ENCODE assay signal across 7 mouse cellular contexts in the genomic region with DNA sequence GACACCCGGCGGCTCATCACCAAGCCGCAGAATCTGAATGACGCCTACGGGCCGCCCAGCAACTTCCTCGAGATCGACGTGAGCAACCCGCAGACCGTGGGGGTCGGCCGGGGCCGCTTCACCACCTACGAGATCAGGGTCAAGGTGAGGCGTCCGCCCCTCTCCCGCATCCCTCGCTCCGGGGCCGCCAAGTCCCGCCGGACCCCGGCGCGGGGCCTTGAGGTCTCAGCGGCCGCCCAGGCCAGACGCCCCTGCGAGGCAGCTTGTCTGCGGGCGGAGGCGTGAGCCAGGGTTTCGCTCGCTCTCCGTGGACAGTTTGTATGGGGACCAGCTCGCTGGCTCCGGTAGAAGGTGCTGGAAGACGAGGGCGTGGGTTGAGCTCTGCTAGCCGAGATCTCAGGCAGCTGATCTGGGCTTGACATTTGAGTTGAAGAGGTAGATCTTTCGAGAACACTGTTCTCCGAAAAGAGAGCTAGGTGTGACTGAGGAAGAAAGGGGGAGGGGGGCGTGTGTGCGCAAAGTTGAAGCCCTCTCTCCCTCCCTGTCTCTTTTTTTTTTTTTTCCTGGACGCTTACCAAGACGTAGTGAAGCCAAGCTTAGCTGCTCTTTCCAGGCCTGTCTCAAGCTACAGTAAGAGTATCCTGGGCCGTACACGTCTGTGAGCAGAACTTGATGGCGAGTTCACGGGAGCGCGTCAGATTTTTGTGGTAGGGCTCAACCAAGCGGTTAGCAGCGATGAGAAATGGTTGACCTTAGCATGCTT. TPM values are rescaled to one million over a fixed set of nuclear protein-coding genes. Genes with fewer than 3 reads are reported as not detected.
DNase-seq lines count a peak whose midpoint lies in the region; ATAC-seq and TF ChIP-seq lines count a peak whose summit lies in the region.

No protein-coding gene starts in this region.

- in situ Hi-C loops in ES-E14 (cut with MboI; ENCODE audit: low sequenced_read_pairs in 2 of 2, unreplicated experiment in 2 of 2): no loop called here

- H3K9me3 ChIP-seq in ES-E14 (ENCODE audit: control insufficient read depth, insufficient read depth, low read depth, low read length): no peaks in the 10 kb centered on the region
- H3K9me3 ChIP-seq in forebrain, embryonic 11.5 days (ENCODE audit: control insufficient read depth, low read length): no peaks in the 10 kb centered on the region
- H3K9me3 ChIP-seq in hindbrain, embryonic 10.5 days: no peaks in the 10 kb centered on the region

- peak; percentile 56 for ATAC-seq in forebrain, embryonic 11.5 days (replicated peaks; ENCODE audit: low FRiP score)

- peaks cover 5% of the 10 kb centered on the region for H3K36me3 ChIP-seq in ES-E14 (ENCODE audit: control insufficient read depth, insufficient read depth, low read length, poor library complexity, severe bottlenecking)
- H3K36me3 ChIP-seq in forebrain, embryonic 11.5 days (ENCODE audit: control insufficient read depth, insufficient read depth, low read length): no peaks in the 10 kb centered on the region
- H3K36me3 ChIP-seq in hindbrain, embryonic 10.5 days: peaks cover 8% of the 10 kb centered on the region

- H3K27ac ChIP-seq in ES-E14 (ENCODE audit: insufficient read depth, low read depth, low read length, poor library complexity, severe bottlenecking): peak overlapping the region; percentile 73
- H3K27ac ChIP-seq in forebrain, embryonic 11.5 days (ENCODE audit: low read depth, low read length): peak overlapping the region; percentile 87
- H3K27ac ChIP-seq in hindbrain, embryonic 10.5 days: peak overlapping the region; percentile 96

- peak overlapping the region; percentile 89 for H3K9ac ChIP-seq in ES-E14 (ENCODE audit: insufficient read depth, low read depth, low read length, poor library complexity, severe bottlenecking)
- H3K9ac ChIP-seq in forebrain, embryonic 11.5 days (ENCODE audit: low read length): peak overlapping the region; percentile 77

- H3K4me2 ChIP-seq in forebrain, embryonic 11.5 days (ENCODE audit: low read depth, low read length, severe bottlenecking): peak overlapping the region; percentile 61

- no peaks in the 10 kb centered on the region for H3K27me3 ChIP-seq in forebrain, embryonic 11.5 days (ENCODE audit: control insufficient read depth, insufficient read depth, low read length)
- no peaks in the 10 kb centered on the region for H3K27me3 ChIP-seq in hindbrain, embryonic 10.5 days (ENCODE audit: insufficient read depth, poor library complexity, severe bottlenecking)

- peaks cover 3% of the 10 kb centered on the region in 2 experiments; a peak in 2 of 4 replicates for H3K4me1 ChIP-seq in ES-E14 (ENCODE audit: control insufficient read depth in 2 of 2, insufficient read depth in 2 of 2, low read length in 2 of 2, poor library complexity in 1 of 2)
- peaks cover 2% of the 10 kb centered on the region; the same call in 1 of the 2 replicates for H3K4me1 ChIP-seq in forebrain, embryonic 11.5 days (replicated peaks; ENCODE audit: control insufficient read depth, insufficient read depth, low read length)
- H3K4me1 ChIP-seq in hindbrain, embryonic 10.5 days (replicated peaks): peaks cover 7% of the 10 kb centered on the region

- DNase-seq in ES-E14 (ENCODE audit: low read depth, low spot score): peak; percentile 29
- DNase-seq in adrenal gland, postnatal 25 days: peak; percentile 60
- DNase-seq in forebrain, embryonic 11.5 days (ENCODE audit: low spot score): no peak
- DNase-seq in hindbrain, embryonic 10.5 days (ENCODE audit: low spot score): no peak
- peak; percentile 51 for DNase-seq in left cerebral cortex, adult 11 months (ENCODE audit: low spot score)
- DNase-seq in lung, postnatal 25 days (ENCODE audit: low spot score): peak; percentile 64
- peak; percentile 63 for DNase-seq in right cerebral cortex, postnatal 14 days

- WGBS in forebrain, embryonic 11.5 days: under 1% methylated on average over 55 of the region's 55 CpGs
- 1% methylated on average over 55 of the region's 55 CpGs for WGBS in hindbrain, embryonic 10.5 days

- peak overlapping the region; percentile 76 to 89 for H3K4me3 ChIP-seq in ES-E14 (ENCODE audit: insufficient read depth in 1 of 2, low read depth in 1 of 2, low read length in 2 of 2, poor library complexity in 1 of 2, severe bottlenecking in 1 of 2)
- H3K4me3 ChIP-seq in forebrain, embryonic 11.5 days (ENCODE audit: low read depth, low read length): peak overlapping the region; percentile 71
- peak overlapping the region; percentile 90 for H3K4me3 ChIP-seq in hindbrain, embryonic 10.5 days

TF ChIP-seq in ES-E14, 5 proteins besides CTCF, POLR2A, EP300 and RAD21:
- peak; percentile 47; the same call in 1 of the 2 replicates for TF ChIP-seq ZNF384 (IDR thresholded peaks at IDR 0.05; ENCODE audit: low read depth, low read length)
- TF ChIP-seq CHD2 (IDR thresholded peaks at IDR 0.05; ENCODE audit: low read depth, low read length): no peak
- TF ChIP-seq ZC3H11A (IDR thresholded peaks at IDR 0.05; ENCODE audit: borderline replicate concordance, low read depth, low read length): no peak
- TF ChIP-seq MAFK (IDR thresholded peaks at IDR 0.05; ENCODE audit: insufficient read depth, low read depth, low read length): no peak
- TF ChIP-seq HCFC1 (IDR thresholded peaks at IDR 0.05; ENCODE audit: borderline replicate concordance, insufficient read depth, low read length): no peak

RNA-seq across cellular contexts. Expression of gene Snx3, which starts 0.7 kb away (rescaled TPM):
- total RNA-seq in ES-E14 (2012; rRNA removed): 57.7 and 82.9 TPM in 2 replicates
- total RNA-seq in adrenal gland, postnatal 25 days (2021): 212 and 272 TPM in 2 replicates
- 272 and 276 TPM in 2 replicates for polyA plus RNA-seq in forebrain, embryonic 11.5 days (2014; fragmentation: Nextera tagmentation; extraction: Ambion mirVana)
- 235 and 242 TPM in 2 replicates for polyA plus RNA-seq in hindbrain, embryonic 10.5 days (2016; fragmentation: Nextera tagmentation; extraction: Ambion mirVana)

RNA-seq across cellular contexts. Expression of gene Afg1l, which starts 24.2 kb away (rescaled TPM):
- 7.7 and 8.6 TPM in 2 replicates for total RNA-seq in ES-E14 (2012; rRNA removed)
- 18.5 and 19.6 TPM in 2 replicates for total RNA-seq in adrenal gland, postnatal 25 days (2021)
- polyA plus RNA-seq in forebrain, embryonic 11.5 days (2014; fragmentation: Nextera tagmentation; extraction: Ambion mirVana): 3.8 and 3.9 TPM in 2 replicates
- polyA plus RNA-seq in hindbrain, embryonic 10.5 days (2016; fragmentation: Nextera tagmentation; extraction: Ambion mirVana): 4.6 and 4.8 TPM in 2 replicates

Comparison
In these comparisons a context has a peak if more than half of its experiments do, and no peak if none do; other contexts are left out.
1. DNase-seq: peak in ES-E14 (single experiment), adrenal gland, postnatal 25 days (single experiment), left cerebral cortex, adult 11 months (single experiment), lung, postnatal 25 days (single experiment) and right cerebral cortex, postnatal 14 days (single experiment); none in forebrain, embryonic 11.5 days (single experiment) and hindbrain, embryonic 10.5 days (single experiment).
2. Peak in every context shown above with its lines, with median percentiles within 50 percentile points of each other: H3K27ac ChIP-seq and H3K4me3 ChIP-seq.